Mouse (Mus musculus): ENCODE results near the gene Mrpl21. TPM values are rescaled to one million over a fixed set of nuclear protein-coding genes. Genes with fewer than 3 reads are reported as not detected.

Gene Mrpl21
- total and polyA plus RNA-seq, 2 experiments from 2014 or later = 54.9 to 105 TPM

DNA sequence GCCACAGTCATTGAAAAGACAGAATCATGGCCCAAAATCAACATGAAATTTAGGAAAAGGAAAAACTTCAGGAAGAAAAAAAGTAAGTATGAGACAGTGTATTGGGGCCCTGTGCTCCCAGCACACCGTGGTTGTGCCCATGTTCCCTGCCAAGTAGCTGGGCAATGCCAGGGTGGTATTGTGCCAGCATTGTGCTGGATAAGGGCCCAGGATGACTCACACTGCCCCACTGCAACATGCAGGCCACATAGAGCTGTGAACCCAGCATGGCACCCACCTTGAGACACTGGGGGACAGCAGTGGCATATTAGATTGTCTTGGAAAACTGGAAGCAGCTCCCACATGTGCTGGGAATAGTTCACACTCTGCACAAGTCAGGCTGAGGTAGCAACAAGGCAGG is 6.3 kb downstream of the Mrpl21 start:
- no peak overlapping the region for H3K9ac ChIP-seq (replicated peaks; ENCODE audit: low read depth, low read length)
- TF ChIP-seq EP300 (IDR thresholded peaks at IDR 0.05; ENCODE audit: low read depth) (no peak), CTCF (IDR thresholded peaks at IDR 0.05; ENCODE audit: low read depth) (no peak)
- peaks cover 50% of the 10 kb centered on the region for H3K36me3 ChIP-seq (replicated peaks; ENCODE audit: control insufficient read depth, insufficient read depth, low read length)
- H3K4me1 ChIP-seq (ENCODE audit: control insufficient read depth, insufficient read depth) = no peaks in the 10 kb centered on the region
- H3K9me3 ChIP-seq (replicated peaks; ENCODE audit: control insufficient read depth, low read length) = no peaks in the 10 kb centered on the region
- 84% methylated on average over 1 of the region's 1 CpGs for WGBS
- no peak overlapping the region for H3K4me3 ChIP-seq (ENCODE audit: low read depth, low read length)
- H3K27ac ChIP-seq (ENCODE audit: low read depth) = no peak overlapping the region
- H3K27me3 ChIP-seq (ENCODE audit: control insufficient read depth, insufficient read depth, low read length) = no peaks in the 10 kb centered on the region
- no peak for DNase-seq (ENCODE audit: low spot score)
- ATAC-seq (ENCODE audit: insufficient read depth, low read depth) = no peak
- no peak overlapping the region for H3K4me2 ChIP-seq (ENCODE audit: low read depth, low read length)

DNA sequence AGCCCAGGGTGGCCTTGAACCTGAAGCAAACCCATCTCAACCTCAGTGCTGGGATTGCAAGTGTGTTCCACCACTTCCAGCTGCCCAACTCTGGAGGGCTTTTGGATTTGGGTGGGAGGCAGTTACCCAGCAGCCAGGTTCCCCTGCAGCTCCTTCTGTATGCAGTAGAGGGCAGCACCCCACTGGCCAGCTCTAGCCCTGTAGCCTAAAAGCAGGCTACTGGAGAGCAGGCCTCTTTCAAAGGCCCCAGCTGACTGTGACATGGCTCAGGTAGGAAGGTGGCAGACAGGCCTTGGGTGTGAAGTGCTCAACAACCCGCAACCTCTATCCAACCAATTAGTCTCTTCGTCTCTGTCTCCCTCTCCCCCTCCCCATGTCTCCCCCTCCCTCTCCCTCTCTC is 9.3 kb downstream of the Mrpl21 start:
- peak; percentile 32 for DNase-seq (ENCODE audit: low spot score)
- WGBS = 58% methylated on average over 2 of the region's 2 CpGs
- no peaks in the 10 kb centered on the region for H3K9me3 ChIP-seq (replicated peaks; ENCODE audit: control insufficient read depth, low read length)
- TF ChIP-seq EP300 (IDR thresholded peaks at IDR 0.05; ENCODE audit: low read depth) (no peak), CTCF (IDR thresholded peaks at IDR 0.05; ENCODE audit: low read depth) (peak; percentile 82)
- no peak overlapping the region for H3K27ac ChIP-seq (ENCODE audit: low read depth)
- no peak overlapping the region for H3K9ac ChIP-seq (replicated peaks; ENCODE audit: low read depth, low read length)
- no peak overlapping the region for H3K4me3 ChIP-seq (ENCODE audit: low read depth, low read length)
- H3K4me1 ChIP-seq (ENCODE audit: control insufficient read depth, insufficient read depth) = no peaks in the 10 kb centered on the region
- H3K27me3 ChIP-seq (ENCODE audit: control insufficient read depth, insufficient read depth, low read length) = no peaks in the 10 kb centered on the region
- peak; percentile 76 for ATAC-seq (ENCODE audit: insufficient read depth, low read depth)
- H3K4me2 ChIP-seq (ENCODE audit: low read depth, low read length) = no peak overlapping the region
- H3K36me3 ChIP-seq (replicated peaks; ENCODE audit: control insufficient read depth, insufficient read depth, low read length) = peaks cover 35% of the 10 kb centered on the region

DNA sequence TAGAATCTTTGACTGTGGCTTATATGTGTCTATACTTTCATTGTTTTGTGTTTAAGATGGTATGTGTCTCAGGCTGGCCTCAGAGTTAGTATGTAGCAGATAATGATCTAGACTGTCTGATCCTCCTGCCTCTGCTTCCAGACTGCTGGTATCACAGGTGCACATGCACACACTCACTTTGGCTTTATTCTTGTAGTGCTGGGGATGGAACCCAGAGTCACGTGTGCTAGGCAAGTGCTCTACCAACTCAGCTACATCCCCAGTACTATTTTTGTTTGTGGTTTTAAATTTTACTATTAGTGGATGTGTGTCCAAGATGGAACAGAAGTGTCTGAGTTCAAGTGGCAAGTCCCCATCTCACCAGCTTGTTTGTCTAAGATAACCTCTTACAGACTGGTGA is 10.3 kb downstream of the Mrpl21 start:
- 71% methylated on average over 1 of the region's 1 CpGs for WGBS
- Histone ChIP-seq H3K27me3 (ENCODE audit: control insufficient read depth, insufficient read depth, low read length) (no peaks in the 10 kb centered on the region), H3K9ac (replicated peaks; ENCODE audit: low read depth, low read length) (no peak overlapping the region), H3K9me3 (replicated peaks; ENCODE audit: control insufficient read depth, low read length) (no peaks in the 10 kb centered on the region), H3K4me3 (ENCODE audit: low read depth, low read length) (no peak overlapping the region), H3K4me1 (ENCODE audit: control insufficient read depth, insufficient read depth) (no peaks in the 10 kb centered on the region), H3K4me2 (ENCODE audit: low read depth, low read length) (no peak overlapping the region), H3K27ac (ENCODE audit: low read depth) (no peak overlapping the region), H3K36me3 (replicated peaks; ENCODE audit: control insufficient read depth, insufficient read depth, low read length) (peaks cover 32% of the 10 kb centered on the region)
- DNase-seq (ENCODE audit: low spot score) = no peak
- no peak for ATAC-seq (ENCODE audit: insufficient read depth, low read depth)
- TF ChIP-seq EP300 (IDR thresholded peaks at IDR 0.05; ENCODE audit: low read depth) (no peak), CTCF (IDR thresholded peaks at IDR 0.05; ENCODE audit: low read depth) (no peak)

DNA sequence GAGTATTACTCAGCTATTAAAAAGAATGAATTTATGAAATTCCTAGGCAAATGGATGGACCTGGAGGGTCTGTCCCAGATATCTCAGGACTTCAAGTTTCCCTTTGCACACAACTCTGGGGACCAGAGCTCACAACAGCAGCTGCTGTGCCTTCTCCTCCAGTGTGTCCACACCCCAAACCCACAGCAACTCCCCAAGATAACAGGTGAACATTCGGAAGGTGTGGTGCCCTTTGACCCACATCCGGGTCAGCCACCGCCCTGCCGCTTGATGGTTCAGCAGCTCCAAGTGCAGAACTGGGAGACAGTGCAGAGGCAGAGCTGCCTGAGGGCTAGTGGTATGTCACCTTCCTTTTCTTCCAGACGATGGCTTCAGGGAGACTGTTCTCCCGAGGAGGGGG is 12.5 kb downstream of the Mrpl21 start:
- no peak overlapping the region for H3K4me3 ChIP-seq (ENCODE audit: low read depth, low read length)
- H3K36me3 ChIP-seq (replicated peaks; ENCODE audit: control insufficient read depth, insufficient read depth, low read length) = peaks cover 12% of the 10 kb centered on the region
- no peaks in the 10 kb centered on the region for H3K9me3 ChIP-seq (replicated peaks; ENCODE audit: control insufficient read depth, low read length)
- no peak for TF ChIP-seq EP300 (IDR thresholded peaks at IDR 0.05; ENCODE audit: low read depth)
- no peak for TF ChIP-seq CTCF (IDR thresholded peaks at IDR 0.05; ENCODE audit: low read depth)
- WGBS = 78% methylated on average over 6 of the region's 6 CpGs
- H3K9ac ChIP-seq (replicated peaks; ENCODE audit: low read depth, low read length) = no peak overlapping the region
- no peak overlapping the region for H3K4me2 ChIP-seq (ENCODE audit: low read depth, low read length)
- ATAC-seq (ENCODE audit: insufficient read depth, low read depth) = no peak
- no peaks in the 10 kb centered on the region for H3K4me1 ChIP-seq (ENCODE audit: control insufficient read depth, insufficient read depth)
- DNase-seq (ENCODE audit: low spot score) = no peak
- H3K27me3 ChIP-seq (ENCODE audit: control insufficient read depth, insufficient read depth, low read length) = no peaks in the 10 kb centered on the region
- no peak overlapping the region for H3K27ac ChIP-seq (ENCODE audit: low read depth)

GRCm38 (mm10) chr19:3297034-3297433 is 14.3 kb downstream of the Mrpl21 start:
- no peak for TF ChIP-seq EP300 (IDR thresholded peaks at IDR 0.05; ENCODE audit: low read depth)
- TF ChIP-seq CTCF (IDR thresholded peaks at IDR 0.05; ENCODE audit: low read depth) = no peak
- Histone ChIP-seq H3K27ac (ENCODE audit: low read depth) (no peak overlapping the region), H3K4me3 (ENCODE audit: low read depth, low read length) (no peak overlapping the region), H3K27me3 (ENCODE audit: control insufficient read depth, insufficient read depth, low read length) (no peaks in the 10 kb centered on the region), H3K4me1 (ENCODE audit: control insufficient read depth, insufficient read depth) (no peaks in the 10 kb centered on the region), H3K4me2 (ENCODE audit: low read depth, low read length) (no peak overlapping the region), H3K9me3 (replicated peaks; ENCODE audit: control insufficient read depth, low read length) (no peaks in the 10 kb centered on the region), H3K9ac (replicated peaks; ENCODE audit: low read depth, low read length) (no peak overlapping the region), H3K36me3 (replicated peaks; ENCODE audit: control insufficient read depth, insufficient read depth, low read length) (no peaks in the 10 kb centered on the region)
- DNase-seq (ENCODE audit: low spot score) (no peak), ATAC-seq (ENCODE audit: insufficient read depth, low read depth) (no peak)

- Histone ChIP-seq H3K27me3 (ENCODE audit: control insufficient read depth, insufficient read depth, low read length) (no peaks in the 10 kb centered on the region), H3K36me3 (replicated peaks; ENCODE audit: control insufficient read depth, insufficient read depth, low read length) (no peaks in the 10 kb centered on the region), H3K4me1 (ENCODE audit: control insufficient read depth, insufficient read depth) (no peaks in the 10 kb centered on the region), H3K9ac (replicated peaks; ENCODE audit: low read depth, low read length) (no peak overlapping the region), H3K4me3 (ENCODE audit: low read depth, low read length) (no peak overlapping the region), H3K4me2 (ENCODE audit: low read depth, low read length) (no peak overlapping the region), H3K27ac (ENCODE audit: low read depth) (no peak overlapping the region), H3K9me3 (replicated peaks; ENCODE audit: control insufficient read depth, low read length) (no peaks in the 10 kb centered on the region)
- TF ChIP-seq CTCF (IDR thresholded peaks at IDR 0.05; ENCODE audit: low read depth) (no peak), EP300 (IDR thresholded peaks at IDR 0.05; ENCODE audit: low read depth) (no peak)
- WGBS = 83% methylated on average over 7 of the region's 7 CpGs
- DNase-seq (ENCODE audit: low spot score) (no peak), ATAC-seq (ENCODE audit: insufficient read depth, low read depth) (no peak)
These were observed 15.1 kb downstream of the Mrpl21 start for GRCm38 (mm10) chr19:3297775-3298174.

Measured in heart, postnatal 0 days (tissue).